Mouse (Mus musculus): ENCODE data around the gene Shc3. TPM values are rescaled to one million over a fixed set of nuclear protein-coding genes. Genes with fewer than 3 reads are reported as not detected.

Shc3 gene
- total RNA-seq, 4 experiments from 2014 or later: 103 to 128 (median 120) TPM

DNA sequence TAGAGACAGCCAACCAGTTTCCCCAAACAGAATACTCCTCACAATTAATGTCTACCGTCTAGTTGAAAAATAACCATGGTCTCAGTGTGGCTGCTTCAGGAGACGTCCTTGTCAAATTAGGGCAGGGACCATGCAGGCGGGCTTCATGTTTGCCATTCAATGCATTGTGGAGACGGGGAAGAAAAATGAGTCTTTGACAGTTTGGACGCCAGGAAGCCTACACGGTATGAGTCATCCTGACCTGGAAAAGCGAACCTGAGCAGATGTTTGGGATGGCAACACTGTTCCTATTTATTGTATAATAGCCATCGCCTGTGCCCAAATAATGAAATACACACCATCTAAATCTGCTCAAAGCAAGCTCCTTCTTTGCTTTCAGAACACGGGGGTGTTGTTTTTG, 83.9 kb downstream of the Shc3 start:
- no peak for DNase-seq (ENCODE audit: low spot score in 2 of 2)

DNA sequence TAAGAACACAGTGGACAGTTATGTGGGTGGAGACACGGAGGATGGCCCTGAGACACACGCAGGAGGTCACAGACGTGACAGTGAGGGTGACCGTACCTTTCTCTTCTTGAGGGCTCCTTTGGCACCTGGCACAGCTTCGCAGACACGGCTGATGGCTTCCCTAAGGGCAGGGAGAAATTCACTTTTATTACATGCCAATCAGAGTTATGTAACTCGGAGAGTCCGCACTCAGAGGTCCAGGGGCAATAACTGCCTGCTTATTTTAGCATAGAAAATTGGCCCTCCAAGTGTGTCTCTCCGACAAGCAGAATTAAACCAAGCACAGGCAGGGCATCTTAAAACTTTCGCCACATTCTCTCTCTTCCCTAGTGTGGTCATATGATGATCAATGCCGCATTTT, 86.4 kb downstream of the Shc3 start:
- DNase-seq (ENCODE audit: low spot score in 2 of 2): no peak

DNA sequence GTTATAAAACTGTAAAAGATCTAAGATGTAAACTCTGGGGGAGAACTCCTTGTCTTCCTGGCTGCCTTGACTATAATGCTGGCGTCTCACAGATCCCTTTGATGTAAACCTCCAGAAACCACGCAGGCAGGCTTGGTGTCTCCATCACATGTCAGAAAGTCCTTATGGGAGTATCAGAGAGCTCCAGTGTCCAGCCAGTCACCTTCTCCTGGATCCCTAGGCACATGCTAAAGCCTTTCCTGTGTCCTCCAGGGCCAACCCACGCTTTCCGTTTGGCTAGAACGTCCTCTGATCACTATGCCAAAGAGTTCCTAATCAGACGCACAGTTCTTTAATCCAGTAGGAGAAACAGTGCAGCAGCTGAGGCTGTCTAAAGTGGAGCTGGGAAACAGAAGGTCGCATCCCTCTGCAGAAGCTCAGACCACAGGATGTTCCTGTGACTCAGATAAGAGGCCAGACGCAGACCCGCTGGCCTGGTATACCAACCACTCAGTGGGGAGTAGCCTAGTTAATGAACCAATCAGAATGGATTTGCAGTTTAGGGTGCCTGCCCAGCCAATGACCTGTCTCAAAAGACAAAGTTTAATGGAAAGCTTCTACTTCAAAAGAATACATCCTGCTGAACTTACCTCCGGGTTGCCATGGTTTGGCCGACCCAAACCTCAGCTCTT, 88.7 kb downstream of the Shc3 start:
- no peak for DNase-seq (ENCODE audit: low spot score in 2 of 2)

DNA sequence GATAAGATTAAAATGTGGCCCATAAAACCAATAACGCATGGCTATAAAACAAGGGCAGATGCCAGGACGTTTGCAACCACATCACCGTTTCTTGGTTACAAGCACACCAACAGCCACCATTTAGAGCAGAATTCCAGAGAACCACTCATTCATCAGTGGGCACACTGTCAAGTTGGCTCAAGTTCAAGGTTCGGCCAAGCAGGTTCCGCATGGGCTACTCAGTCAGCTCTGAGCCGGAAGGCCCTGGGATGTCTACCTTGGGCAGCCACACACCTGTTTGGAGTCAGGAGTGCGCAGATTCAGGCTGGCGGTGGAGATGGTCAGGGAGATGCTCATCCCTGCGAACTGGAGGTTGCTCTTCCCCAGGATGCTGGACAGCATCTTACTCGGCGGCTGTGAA, 89.4 kb downstream of the Shc3 start:
- DNase-seq (ENCODE audit: low spot score in 2 of 2): peak in 1 of 2 experiments; percentile 27

DNA sequence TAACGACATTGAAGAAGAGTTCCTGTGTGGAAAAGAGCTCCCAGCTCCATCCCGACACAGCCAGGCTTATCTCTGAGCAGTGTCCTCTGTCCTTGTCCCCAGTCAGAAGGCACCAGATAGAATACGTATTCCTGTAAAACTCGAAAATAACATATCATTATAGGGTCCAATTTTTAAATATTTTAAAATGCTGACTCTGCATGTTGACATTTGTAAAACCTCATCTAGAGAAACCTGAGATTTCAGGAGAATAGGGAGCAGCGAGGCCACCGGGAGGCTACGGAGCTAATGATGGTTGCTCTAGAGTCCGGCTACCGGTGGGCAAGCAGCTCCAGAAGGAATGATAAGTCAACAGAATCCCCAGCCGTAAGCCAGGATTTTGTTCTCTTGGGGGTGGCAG, 92.2 kb downstream of the Shc3 start:
- no peak for DNase-seq (ENCODE audit: low spot score in 2 of 2)

DNA sequence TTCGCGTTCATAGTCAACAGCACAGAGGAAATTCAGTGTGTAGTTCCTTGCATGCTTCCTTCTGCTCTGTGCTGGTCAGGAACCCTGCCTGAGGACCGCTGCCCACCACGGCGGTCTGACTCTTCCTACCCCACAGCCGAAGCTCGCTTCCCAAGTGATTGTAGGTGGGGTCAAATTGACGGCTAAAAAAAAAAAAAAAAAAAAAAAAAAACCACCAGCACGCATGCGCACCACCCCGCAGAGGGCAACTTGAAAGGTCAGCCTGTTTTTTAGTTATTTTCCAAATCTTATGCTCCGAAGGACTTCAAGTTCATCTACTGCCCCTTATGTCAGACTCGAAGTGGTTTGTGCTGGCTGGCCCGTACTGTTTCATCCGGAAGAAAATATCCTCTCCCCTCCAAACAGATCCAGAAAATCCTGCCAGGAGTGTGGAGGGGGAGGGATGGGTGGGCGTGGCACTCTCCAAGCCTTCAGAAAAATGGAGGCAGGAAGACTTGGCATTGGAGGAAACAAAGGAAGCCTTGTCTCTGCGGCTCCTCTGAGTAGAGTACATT, 100.4 kb downstream of the Shc3 start:
- no peak for DNase-seq (ENCODE audit: low spot score in 2 of 2)

DNA sequence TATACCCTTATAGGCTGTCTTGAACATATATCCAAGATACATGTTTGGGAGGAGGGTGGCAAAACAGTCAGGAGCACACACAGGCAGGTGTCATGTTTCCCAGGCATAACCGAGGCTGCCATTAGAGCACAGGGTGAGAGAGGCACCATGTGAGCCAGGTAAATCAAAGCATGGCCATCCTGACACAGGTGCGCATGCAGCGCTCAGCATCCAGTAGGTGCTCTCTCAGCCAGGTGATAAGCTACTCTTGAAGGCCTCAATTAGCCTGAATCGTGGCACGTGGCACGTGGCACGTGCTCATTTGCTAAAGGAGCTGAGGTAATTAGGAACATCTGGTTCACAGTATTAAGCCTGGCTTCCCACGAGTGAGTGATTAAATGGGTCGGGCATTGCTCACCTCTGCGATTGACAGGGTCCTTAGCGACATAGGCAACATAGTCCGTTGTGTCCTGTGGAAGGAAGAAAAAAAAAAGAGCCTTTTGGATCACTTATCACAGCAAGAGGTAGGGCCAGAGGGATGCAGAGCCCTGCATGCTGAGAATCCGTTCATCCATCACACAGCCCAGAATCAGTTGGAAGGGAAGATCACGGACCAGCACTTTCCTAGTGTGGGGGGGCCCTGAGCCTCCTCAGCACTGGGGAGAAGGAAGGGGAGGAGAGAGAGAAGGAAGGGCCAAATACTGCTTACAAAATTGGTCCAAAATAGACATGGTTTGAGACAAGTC, 102.9 kb downstream of the Shc3 start:
- DNase-seq (ENCODE audit: low spot score in 2 of 2): no peak

DNA sequence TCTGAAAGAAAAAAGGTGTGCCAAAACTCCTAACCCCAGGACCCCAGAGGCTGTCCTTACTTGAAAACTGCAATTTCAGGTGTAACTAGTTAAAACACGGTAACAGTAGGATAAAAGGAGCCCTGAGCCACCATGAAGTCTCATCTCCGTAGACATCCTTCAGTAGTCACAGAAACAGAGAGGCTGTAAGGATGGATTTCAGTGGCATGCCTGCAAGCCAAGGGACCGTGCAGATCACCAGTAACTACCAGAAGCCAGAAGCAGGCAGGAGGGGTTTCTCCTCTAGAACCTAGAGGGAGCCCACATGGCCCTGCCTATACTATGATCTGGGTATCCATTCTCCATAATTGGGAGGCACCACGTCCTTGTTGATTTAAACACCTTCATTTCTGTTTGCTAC, 104.9 kb downstream of the Shc3 start:
- no peak for DNase-seq (ENCODE audit: low spot score in 2 of 2)

DNA sequence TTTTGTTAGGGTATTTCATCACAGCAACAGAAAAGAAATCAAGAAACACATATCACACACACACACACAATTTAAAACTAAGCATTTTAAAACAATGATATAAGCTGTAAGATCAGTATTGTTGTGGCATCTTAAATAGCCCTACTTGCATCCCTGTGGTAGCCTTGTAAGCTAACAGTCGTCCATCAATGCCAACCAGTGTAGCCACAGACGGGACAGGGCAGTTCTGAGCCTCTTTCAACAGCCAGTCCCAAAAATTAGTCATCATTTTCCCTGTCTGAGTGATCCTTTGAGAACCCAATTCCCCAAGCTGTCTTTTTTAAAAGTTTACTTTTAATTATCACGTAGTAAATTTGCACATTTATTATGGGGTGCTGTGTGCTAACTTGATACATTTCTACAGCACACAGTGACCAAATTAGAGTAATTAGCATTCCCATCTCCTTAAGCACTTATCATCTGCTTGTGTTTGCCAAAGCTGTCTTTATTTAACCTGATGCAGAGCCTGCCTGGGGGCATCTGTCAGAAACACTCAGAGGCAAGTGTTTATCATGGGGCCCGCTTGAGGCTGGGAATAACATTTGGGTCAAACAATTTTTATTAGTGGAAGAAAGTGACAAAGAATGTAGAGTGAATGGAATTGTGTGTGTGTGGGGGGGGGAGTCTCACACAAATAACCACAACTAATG, 112.9 kb downstream of the Shc3 start:
- DNase-seq (ENCODE audit: low spot score in 2 of 2): no peak

DNA sequence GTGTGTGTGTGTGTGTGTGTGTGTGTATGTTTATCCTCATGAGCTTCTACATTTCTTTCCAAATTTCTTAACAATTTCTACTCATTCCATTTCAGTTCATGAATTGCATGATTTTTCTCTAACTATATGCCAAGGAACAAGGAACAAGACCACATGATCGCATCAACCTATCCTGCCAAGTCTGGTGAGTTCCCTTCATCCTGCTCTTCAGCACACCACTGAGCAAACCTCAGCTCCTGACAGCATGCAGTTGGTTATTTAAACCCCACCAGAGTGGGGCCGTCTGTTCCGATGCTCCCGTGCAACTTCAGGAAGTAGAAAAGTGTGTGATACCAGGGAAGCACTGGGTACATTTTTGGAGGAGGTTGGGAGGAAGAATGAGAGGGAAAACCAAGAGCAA, 122.7 kb downstream of the Shc3 start:
- DNase-seq (ENCODE audit: low spot score in 2 of 2): no peak

DNA sequence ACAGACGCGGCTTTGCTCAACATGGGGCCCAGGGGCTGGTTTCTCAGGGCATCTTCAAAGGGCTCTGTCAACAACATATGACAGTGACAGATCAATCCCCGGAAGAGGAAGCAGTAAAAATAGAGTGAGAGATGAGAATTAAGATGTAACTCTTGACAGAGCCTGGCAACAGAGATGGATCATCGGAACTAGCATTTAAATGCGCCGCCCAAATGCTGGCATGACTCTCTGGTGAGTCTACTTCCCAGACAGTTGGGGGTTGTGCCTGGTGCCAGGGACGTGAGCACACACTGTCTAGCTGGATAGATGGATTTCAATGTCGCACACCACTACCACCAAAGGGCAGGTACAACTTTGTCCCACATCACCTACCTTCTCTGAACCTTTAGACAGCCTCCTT, 126.3 kb downstream of the Shc3 start:
- no peak for DNase-seq (ENCODE audit: low spot score in 2 of 2)

DNA sequence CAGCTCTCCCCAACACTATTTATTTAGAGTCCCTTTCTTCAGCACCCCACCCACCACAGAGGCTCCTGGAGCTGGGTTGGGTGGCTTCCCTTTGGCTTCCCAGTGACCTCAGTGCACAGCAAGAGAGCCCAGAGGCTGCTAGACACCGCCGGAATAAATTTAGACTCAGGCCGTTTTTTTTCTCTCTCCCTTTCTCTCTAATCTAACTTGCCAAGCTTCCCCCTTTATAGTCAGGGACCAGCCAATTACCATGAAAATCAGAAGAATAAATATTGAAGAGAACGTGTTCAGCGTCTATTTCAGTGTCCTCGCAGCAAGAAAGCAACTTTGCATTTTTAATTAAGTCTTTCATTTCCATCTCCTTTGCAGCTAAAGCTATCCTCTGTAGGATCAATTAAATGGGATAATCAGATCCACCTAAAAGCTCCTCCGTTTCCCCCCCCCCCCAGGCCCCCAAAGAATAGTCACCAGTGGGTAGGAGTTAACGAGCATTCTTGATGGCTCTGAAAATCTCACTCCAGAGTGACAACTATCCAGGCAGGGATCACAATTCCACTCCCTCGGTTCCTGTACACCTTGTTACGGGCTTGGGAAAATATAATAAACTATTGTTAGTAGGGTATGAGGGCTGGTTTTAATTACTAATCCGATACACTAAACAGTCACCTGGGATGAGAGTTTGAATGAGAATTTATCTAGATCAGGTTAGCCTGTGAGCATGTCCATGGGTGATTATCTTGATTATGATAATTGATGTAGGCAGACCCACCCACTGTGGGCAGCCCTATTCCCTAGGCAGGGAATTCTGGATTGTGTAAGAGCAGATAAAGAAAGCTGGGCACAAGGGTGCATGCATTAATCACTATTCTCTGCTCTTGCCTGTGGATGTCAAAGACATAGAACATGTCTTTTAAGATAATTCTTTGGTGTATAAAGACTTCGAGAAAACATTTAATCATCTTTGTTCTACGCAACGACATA, 131.8 kb downstream of the Shc3 start:
- no peak for DNase-seq (ENCODE audit: low spot score in 2 of 2)

DNA sequence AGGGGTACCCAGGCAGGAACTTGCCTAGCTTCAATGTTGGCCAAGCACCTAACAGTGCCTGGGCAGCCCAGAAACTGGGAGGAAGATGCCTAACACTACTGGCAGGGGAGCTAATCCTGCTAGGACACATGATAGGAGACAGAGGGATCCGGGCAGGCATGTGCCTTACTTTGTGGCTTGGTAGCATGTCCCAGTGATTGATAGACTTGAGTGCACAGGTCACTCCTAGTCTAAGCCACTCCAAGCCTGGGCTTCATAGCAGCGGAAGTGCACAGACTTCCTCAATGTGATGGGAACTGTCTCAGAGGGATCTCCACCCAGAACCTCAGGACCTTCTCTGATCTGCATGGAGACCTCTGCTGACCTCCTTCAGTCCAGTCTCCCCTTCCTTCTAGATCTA, 134.1 kb downstream of the Shc3 start:
- no peak for DNase-seq (ENCODE audit: low spot score in 2 of 2)

DNA sequence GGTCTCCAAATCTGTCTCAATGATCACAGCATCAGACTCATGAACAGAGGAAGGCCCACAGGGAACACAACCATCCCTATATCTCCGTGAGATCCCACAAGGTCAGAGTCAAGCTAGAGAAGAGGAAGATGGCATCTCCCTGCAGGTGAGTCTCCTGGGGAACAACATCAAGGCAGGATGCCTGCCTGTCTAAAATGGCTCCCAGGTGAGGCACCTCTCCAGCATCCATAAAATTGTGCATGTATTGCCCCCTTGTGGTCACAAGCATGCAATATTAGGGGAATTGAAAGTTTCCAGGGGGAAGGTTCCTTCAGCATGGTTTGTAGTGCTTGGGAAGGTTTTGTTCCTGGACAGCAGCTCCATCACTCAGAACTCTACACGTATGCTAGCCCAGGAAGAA, 134.8 kb downstream of the Shc3 start:
- no peak for DNase-seq (ENCODE audit: low spot score in 2 of 2)

DNA sequence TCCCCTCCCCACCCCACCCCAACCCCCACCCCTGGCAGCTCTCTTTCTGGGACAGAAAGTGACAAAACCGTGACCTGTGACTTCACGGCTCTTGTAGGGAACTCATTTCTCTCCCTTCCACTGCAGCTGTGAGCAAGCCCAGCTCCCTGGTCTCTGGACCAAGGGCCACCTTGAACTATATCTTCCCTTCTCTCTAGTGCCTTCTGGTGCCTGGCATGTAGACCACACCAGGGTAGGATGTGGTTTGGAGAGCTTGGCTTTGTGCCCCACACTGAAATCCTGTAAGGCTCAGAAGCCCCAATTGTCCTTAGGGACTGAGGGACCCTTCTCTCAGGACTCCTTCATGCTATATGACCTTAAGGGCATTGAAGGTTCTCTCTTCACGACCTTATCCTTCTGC, 135.8 kb downstream of the Shc3 start:
- no peak for DNase-seq (ENCODE audit: low spot score in 2 of 2)

DNA sequence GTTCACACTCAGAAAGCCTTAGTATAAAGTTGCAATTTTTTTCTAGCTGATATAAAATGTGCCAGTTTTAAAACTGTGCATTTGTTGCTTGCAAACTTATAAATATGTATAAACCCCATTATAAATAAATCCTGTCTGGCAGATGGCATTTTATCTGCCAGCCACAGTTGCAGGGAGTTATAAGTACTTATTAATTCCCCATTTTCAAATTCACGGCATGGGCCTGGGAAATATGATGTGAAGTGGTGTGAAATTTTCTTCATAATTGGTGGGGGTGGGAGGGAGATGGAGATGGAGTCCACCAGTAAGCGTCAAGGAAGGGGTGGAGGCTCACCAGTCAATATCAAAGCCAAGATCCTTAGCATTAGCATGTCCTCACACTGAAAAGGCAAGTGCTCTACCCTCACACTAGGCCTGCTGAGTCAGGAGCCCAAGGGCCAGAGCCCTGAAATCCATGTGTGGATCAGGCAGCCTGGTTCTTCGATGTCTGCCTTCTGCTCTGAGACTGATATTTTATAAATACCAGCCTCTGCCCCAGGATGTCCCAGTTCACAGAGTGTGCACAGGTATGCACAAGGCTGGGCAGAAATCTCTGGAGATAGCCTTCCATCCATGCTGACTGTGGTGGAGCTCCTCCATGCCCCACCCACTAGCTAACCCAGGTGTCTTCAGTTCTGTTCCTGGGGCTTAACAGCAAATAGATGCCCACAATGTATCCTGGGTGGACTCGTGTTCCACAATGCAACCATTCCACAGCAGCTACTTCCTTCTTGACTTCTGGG, 143.4 kb downstream of the Shc3 start:
- no peak for DNase-seq (ENCODE audit: low spot score in 2 of 2)

DNA sequence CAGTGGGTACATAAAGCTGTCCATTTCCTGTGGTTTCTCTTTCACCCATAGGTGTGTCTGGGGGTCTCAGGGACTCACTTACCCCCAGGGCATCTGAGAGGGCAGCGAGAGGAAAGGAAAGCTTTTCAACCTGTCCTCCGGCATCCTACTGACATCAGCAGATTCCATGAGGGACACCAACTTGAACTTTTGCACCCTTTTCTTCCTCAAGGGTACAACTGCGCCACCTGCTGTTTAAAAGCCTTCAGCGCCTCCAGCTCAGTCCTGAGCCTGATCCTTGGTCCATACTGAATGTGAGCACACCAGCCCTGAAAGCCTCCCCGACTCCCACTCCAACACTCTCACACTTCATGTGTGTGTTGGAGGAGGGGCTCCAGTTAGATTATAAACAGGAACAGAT, 144.6 kb downstream of the Shc3 start:
- no peak for DNase-seq (ENCODE audit: low spot score in 2 of 2)

DNA sequence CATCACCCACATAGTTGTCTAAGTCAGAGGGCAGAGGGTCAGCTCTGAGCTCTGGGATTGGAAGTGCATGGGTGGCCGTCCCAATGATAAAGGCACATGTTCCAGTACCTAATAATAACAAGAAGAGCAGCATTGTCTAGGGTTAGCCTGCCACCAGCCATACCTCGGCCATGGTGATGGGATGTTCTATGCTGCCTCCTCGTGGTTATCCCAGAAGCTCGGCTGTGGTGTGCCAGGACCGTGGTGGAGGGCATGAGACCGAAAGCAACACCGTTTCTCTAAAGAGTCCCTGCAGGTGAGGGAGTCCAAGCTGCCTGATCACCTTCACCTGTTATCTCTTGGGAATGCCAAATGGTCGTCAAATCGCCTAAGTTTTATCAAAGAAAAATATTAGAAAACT, 145.6 kb downstream of the Shc3 start:
- DNase-seq (ENCODE audit: low spot score in 2 of 2): no peak

DNA sequence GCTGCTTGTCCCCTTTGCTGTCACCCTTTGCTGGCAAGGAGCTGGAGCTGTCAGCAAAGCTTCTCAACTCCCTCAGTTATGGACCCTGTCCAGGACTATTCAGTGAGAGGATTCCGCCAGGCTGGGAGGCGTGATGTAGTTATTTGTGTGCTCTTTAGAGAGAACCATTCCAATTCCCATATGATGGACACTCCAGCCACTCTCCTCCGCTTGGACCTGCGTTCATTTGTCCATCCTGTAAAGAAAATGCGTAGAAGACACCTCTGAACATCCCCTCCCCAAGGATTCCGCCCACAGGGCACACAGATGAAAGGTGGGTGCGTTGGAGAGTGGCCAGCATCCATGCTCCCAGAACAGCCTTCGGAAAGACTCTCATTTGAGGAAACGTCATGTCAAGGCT, 148.4 kb downstream of the Shc3 start:
- DNase-seq (ENCODE audit: low spot score in 2 of 2): no peak

DNA sequence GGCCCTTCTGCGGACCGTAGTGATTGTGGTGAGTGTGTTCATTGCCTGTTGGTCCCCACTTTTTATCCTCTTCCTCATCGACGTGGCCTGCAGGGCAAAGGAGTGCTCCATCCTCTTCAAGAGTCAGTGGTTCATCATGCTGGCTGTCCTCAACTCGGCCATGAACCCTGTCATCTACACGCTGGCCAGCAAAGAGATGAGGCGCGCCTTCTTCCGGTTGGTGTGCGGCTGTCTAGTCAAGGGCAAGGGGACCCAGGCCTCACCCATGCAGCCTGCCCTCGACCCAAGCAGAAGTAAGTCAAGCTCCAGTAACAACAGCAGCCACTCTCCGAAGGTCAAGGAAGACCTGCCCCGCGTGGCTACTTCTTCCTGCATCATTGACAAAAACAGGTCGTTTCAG, 149.7 kb downstream of the Shc3 start:
- no peak for DNase-seq (ENCODE audit: low spot score in 2 of 2)

All from layer of hippocampus, adult 8-10 months (tissue).